Mouse (Mus musculus): Measurements from ENCODE around the gene Rabgef1.

- no peak for TF ChIP-seq POLR2A (IDR thresholded peaks at IDR 0.05; ENCODE audit: borderline replicate concordance, insufficient read depth, low read length)
- peak; percentile 75 for TF ChIP-seq CTCF (IDR thresholded peaks at IDR 0.05; ENCODE audit: borderline replicate concordance, insufficient read depth, low read depth, low read length)
These were observed 32.2 kb upstream of the Rabgef1 start for GRCm38 (mm10) chr5:130139393-130139792.

Measured in cerebellum, adult 2 months (tissue).